Mouse (Mus musculus) neutrophil, adult 65 days (primary cell): ENCODE data around the gene Stxbp5. TPM values are rescaled to one million over a fixed set of nuclear protein-coding genes. Genes with fewer than 3 reads are reported as not detected.

Source experiments
- total RNA-seq: library from RNA; stranded (reverse); gene quantifications from 2 replicates; pipeline ENCODE4 v1.2.4, GENCODE M21; 2023

The Stxbp5 gene
- total RNA-seq: 70.5 and 90.5 TPM in 2 replicates

GRCm38 (mm10) chr10:9901071-9901696, at the start of gene Stxbp5:
Gene Stxbp5 (minus strand): TSS chr10:9901079.

Other genes starting within 250 kb of the Stxbp5 start
- 0.05 and 0.09 TPM in 2 replicates for gene Samd5, start 225.9 kb downstream of the Stxbp5 start, total RNA-seq